Mouse (Mus musculus) left cerebral cortex, postnatal 25 days (tissue): ENCODE data around the gene Rtkn2. TPM values are rescaled to one million over a fixed set of nuclear protein-coding genes. Genes with fewer than 3 reads are reported as not detected.

Source experiments
- DNase-seq, 2 experiments: peaks; one replicate each; pipeline ENCODE4 v3.0.0; 2022; ENCODE audit warnings: low spot score in 2 of 2, mixed read lengths in 1 of 2
- intact Hi-C: fragments of 180-260 bp; cut with DNase I; formaldehyde crosslinking; loops from one replicate; pipeline ENCODE4 v1.15.1; 2025
- total RNA-seq, 2 experiments: library from RNA; stranded (reverse); gene quantifications; 2 replicates each; pipeline ENCODE4 v1.2.3; 2021

Gene Rtkn2
- total RNA-seq, 2 experiments from 2014 or later = 3.8 to 5.6 TPM

DNA sequence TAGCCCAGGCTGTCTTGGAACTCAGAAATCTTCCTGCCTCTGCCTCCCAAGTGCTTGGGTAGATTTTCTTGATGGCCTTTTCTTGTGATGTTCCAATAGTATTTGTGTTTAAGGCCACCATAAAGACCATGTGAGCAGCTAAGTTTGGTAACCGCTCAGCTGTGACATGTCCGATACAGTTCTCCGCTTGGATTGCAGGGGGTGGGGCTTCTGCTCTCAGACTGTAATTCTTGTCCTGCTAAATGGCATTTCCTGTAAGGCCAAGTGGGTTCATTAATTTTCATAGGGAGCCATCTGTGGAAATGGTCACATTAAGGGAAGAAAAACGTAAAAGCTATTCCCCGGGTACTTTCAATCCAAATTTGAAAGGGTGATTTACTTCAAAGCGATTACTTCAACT is 50.7 kb downstream of the Rtkn2 start:
- no peak for DNase-seq
- intact Hi-C loops = no loop called here

GRCm38 (mm10) chr10:68035707-68036367 is 56.5 kb downstream of the Rtkn2 start:
- intact Hi-C loops = no loop called here
- peak in 1 of 2 experiments; percentile 53 for DNase-seq

DNA sequence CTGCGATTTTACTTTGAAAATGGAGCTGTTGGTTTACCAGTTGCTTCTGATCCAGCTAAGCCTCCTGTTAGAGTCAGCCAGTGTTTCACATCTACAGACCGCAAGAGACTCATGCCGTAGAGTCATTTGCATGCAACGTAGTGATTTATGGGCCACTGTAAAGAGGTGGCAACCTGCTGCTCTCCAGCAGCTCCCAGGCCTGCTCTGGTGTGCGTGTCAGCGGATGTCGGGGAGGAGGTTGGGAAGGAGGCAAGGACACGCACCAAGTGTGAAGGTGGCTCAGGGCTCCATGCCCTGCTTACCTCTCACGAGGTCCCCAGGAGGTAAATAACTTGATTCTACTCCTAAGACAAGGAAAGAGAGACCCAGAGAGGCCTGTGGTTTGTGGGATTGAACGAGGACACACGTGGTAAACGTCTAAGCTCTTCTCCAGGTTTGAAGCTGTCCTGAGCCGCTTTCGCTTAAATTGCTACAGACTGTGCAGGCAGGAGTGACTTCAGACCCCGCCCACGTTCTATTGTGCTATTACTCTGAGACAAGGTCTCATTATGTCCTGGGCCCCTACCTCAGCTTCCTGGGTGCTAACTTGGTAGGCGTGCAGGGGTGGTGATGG is 57.1 kb downstream of the Rtkn2 start:
- no peak for DNase-seq
- intact Hi-C loops = no loop called here

DNA sequence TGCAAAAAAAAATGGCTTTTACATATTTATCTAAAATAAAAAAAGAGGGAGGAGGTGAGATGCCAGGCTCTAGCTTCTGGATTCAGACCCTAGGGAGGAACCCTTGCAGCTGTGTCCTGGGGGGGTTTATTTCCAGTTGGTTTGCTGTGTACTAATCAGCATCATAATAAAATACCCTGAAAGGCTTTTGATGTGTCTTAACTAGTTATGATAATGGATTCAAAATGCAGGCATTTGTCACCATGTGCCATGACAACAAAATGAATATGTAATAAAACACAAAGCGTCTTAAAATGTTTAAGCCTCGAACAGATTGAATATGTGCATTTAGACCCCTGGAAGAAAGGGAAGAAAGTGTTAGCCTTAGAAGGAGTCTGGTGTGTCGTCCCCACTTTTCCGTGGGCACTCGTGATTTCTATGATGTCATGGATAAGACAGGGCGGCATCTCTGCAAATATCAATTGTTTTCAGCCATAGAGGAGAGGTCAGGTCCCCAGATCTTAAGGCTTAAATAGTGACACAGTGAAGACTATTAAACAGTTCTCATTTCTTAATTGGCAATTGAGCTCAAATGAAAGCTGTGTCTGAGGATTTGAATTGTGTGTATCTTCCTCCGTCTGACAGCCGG is 59.7 kb downstream of the Rtkn2 start:
- DNase-seq = no peak
- intact Hi-C loops = no loop called here

DNA sequence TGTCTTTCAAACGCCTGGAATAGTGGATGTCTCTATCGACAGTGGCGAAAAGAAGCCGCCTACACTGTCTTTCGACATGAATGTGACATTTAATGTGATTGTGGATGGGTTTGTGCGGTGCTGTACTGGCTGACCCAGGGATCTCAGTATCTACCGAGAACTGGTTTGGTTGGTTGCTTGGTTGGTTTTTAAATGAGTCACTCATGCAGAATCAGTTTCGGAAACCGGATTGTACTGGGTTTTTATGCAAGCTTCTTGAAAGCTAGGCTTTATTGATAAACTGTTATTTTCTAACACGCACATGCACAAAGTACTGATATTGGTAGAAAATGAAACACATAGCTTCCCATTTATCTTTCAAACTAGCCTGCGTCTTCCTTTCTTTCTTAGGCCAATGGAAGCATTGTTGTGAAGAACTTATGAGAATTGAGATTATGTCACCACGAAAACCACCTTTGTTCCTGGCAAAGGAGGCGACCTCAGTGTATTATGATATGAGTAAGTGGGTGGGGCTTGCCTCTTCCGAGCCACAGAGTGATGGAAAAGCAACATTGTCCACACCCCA is 60.4 kb downstream of the Rtkn2 start:
- DNase-seq = peak in 1 of 2 experiments; percentile 9
- intact Hi-C loops = no loop called here

- intact Hi-C loops = no loop called here
Measured at GRCm38 (mm10) chr10:68040394-68040793, 61.0 kb downstream of the Rtkn2 start.

GRCm38 (mm10) chr10:68043973-68044372 is 64.6 kb downstream of the Rtkn2 start:
- intact Hi-C loops = no loop called here
- DNase-seq = no peak

More at GRCm38 (mm10) chr10:68040394-68040793, 61.0 kb downstream of the Rtkn2 start:
- no peak for DNase-seq

DNA sequence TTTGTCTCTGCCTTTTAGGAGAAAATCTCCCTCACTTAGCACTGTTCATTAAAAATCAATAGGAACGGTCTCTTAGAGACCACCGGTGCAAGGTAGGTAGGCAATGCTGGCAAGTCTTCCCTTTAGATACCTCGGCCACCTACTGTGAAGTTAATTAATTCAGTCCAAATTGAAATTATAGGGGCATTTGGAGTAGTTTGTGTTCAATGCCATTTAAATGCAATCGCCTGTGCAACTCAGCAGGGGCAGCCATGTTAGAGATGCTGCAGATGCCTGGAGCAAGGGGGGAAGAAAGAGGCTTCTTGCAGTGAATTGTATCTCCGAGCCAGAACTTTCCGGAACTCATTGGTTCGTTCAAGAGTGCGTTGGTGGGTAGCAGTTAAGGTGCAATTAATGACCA is 65.5 kb downstream of the Rtkn2 start:
- DNase-seq = no peak
- intact Hi-C loops = no loop called here

DNA sequence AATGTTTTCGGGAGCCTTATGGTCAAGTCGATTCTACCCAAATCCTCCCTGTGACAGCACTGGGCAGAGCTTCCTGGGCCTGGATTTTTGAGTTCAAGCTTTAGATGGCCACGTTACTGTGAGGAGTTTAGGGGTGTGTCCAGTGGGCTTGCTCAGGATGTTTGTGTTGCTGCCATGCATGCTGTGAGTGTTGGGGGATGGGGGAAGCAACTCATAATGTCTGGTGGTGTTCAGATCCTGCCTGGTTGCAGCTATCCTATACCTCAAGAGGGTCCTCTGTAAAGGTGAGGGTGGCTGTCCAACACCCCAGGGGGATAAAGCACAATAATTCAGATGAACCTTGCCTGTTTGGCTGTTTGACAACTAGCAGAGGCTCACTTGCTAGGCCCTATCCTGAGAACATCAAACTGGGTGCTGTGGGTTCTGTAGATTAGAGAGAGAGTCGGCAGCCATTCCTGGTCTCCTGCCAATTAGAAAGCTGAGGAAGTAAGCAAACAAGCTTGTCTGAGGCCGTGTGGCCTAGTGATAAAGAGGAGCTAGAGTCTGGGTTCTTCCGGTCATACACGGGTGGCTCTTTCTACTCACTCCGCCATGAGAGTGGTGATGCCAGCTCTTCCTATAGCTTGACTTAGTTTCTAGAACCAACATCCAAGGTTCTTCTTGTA is 69.4 kb downstream of the Rtkn2 start:
- intact Hi-C loops = no loop called here
- DNase-seq = no peak

DNA sequence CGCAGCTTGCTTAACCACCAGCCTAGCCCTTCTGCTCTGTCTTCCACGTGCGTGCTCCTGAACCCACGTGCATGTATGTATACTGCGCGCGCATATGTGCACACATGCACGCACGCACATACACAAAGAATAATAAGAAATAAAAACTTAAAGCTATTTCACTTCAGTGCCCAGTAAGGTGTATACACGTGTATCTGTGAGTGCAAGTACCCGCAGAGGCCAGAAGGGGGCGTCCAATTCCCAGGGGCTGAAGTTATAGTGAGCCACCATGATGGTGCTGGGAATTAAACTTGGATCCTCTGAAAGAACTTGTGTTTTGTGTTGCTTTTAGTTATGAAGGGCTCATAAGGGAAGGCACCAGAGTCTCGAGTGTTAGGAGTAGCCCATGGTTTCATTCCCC is 71.5 kb downstream of the Rtkn2 start:
- intact Hi-C loops = no loop called here
- no peak for DNase-seq

DNA sequence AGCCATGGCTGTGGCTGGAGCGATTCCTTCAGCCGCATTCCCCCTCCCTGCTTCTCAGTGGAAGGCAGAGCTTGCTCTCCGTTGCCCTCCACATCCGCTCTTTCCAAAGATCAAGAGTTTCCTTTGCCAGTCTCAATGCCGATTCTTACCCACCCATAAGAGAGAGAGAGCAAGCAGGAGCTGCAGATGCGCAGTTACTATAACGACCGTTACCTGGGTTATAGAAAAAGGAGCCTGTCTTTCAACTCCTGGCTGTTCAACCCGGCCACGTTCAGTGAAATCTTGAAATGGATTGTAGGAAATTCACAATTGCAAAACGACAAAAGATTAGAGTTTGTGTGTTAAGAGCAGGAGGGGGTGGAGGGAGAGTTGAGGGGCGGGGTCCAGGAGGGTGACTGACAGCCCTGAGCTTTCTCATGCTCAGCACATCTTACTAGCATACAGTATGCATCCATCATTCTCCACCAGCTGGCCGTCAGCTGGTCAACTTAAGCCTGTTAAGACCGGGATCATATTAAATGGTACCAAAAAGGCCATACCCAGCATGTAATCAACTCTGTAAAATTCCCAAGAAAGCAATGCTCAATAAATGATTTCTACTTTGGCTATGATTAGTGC is 72.1 kb downstream of the Rtkn2 start:
- no peak for DNase-seq
- intact Hi-C loops = no loop called here

- intact Hi-C loops = no loop called here
- DNase-seq = no peak
Measured at GRCm38 (mm10) chr10:68052307-68052706, 72.9 kb downstream of the Rtkn2 start.

- DNase-seq = no peak
- intact Hi-C loops = no loop called here
Measured at GRCm38 (mm10) chr10:68054131-68054530, 74.8 kb downstream of the Rtkn2 start.

DNA sequence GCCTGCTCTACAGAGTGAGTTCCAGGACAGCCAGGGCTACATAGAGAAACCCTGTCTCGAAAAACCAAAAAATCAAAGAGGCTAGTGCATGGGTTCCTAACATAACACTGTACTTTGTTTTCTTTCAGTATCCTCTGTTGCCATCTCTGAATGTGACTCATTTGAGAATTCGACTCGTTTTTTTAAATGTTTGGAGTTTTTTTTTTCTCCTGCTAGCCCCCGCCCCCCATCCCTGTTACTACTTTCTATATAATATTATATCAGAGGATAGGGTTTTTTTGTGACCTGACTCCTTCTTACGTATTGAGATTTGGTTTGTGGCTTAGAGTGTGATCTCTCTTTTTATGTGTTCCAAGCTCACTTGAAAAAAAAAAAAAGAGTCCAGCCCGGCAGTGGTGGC is 75.3 kb downstream of the Rtkn2 start:
- DNase-seq = no peak
- intact Hi-C loops = no loop called here

DNA sequence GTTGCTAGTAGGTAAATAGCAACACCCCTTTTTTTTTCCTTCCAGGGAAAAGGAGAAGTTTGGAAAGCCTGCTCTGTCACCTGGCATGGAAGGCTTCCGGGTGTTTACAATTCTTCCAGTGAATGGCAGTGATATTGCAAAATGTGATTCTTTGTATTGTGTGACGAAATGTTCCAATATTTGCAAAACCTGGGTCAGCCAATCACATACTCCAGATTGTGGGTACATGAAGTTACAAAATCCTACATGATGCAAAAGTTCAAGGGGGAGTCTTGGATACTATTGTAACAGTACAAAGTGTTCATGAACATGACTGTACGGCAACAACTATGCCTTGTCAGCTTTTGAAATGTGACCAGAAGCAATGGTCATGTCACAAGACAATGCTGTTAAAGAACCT is 78.5 kb downstream of the Rtkn2 start:
- DNase-seq = no peak
- intact Hi-C loops = no loop called here

GRCm38 (mm10) chr10:68058378-68058777 is 79.0 kb downstream of the Rtkn2 start:
- intact Hi-C loops = no loop called here
- DNase-seq = no peak

GRCm38 (mm10) chr10:68060590-68061248 is 81.3 kb downstream of the Rtkn2 start:
- DNase-seq = peak in 1 of 2 experiments; percentile 2
- intact Hi-C loops = no loop called here

GRCm38 (mm10) chr10:68061249-68061615 is 81.9 kb downstream of the Rtkn2 start:
- DNase-seq = no peak
- intact Hi-C loops = no loop called here

DNA sequence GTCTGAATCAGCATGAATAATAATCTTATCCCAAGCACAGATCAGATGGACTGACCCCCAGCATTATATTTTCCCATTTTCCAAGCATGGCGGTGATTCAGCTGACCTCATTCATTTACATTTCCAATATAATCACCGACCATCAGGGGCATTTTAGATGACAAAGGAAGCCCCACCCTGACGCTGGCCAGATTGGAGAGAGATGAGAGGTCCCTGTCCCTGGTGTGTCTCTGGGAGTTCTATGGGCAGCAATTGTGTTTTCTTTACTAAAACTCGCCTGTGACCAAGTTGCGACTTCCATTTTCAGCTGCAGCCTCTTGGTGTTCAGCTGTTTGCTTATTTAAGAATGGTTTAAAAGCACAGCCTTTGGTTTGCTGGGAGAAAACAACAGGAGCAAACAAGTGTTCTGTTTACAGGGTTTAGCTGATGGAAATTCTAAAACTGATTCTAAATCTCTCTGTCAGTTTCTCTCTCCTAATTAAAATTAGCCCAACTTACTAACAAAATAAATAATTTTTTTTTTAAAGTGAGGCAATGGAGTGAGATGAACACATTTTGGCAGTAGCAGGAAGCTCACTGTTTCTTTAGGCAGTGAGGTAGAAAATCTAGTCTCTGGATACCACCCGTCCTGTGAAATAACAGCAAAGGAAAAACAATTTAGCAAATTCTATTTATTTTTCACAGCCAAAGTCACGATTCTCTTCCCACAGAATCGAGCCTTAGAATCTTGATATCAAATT is 84.6 kb downstream of the Rtkn2 start:
- intact Hi-C loops = no loop called here
- peak in 1 of 2 experiments; percentile 3 for DNase-seq
